Comparison of ENCODE assay signal across 18 mouse cellular contexts in the genomic region with DNA sequence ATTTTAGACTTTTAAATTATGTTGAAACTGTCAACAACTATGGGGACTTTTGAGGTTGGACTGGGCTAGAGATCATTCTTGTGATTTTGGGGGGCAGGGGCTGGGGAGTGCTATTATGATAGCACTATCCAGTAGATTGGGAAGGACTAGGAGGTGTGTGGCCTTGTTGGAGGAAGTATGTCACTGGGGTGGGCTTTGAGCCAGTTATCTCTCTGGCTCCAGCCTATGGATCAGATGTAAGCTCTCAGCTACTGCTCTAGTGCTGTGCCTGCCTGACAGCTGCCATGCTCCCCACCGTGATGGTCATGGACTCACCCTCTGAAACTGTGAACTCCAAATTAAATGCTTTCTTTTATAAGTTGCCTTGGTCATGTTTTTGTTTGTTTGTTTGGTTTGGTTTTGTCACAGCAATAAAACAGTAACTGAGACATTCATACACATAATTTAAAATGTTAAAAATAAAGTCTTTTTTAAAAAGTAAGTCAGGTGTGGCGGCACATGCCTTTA. TPM values are rescaled to one million over a fixed set of nuclear protein-coding genes. Genes with fewer than 3 reads are reported as not detected.
"Had no signal": no experiment of that assay in that cellular context is flagged by ENCODE, and none has a peak within 500 bp of the region (broad histone marks: within the 10 kb centered on the region; RNA-seq: fewer than 3 reads in every experiment).

No protein-coding gene starts in this region.

- H3K4me3 ChIP-seq: limb, embryonic 10.5 days; midbrain, embryonic 12.5 days; neural tube, embryonic 13.5 days; stomach, embryonic 15.5 days had no signal

- H3K9me3 ChIP-seq: limb, embryonic 10.5 days; midbrain, embryonic 12.5 days; neural tube, embryonic 13.5 days; stomach, embryonic 15.5 days had no signal

- H3K9ac ChIP-seq: midbrain, embryonic 12.5 days; neural tube, embryonic 13.5 days; stomach, embryonic 15.5 days had no signal

- H3K4me2 ChIP-seq: midbrain, embryonic 12.5 days; neural tube, embryonic 13.5 days; stomach, embryonic 15.5 days had no signal

- ATAC-seq: hindbrain, embryonic 16.5 days; inflammation-experienced regulatory T-cells, adult 6 months; midbrain, embryonic 16.5 days had no signal

- H3K4me1 ChIP-seq: stomach, embryonic 15.5 days had no signal

- H3K27me3 ChIP-seq: midbrain, embryonic 12.5 days; neural tube, embryonic 13.5 days; stomach, embryonic 15.5 days had no signal

- H3K36me3 ChIP-seq: midbrain, embryonic 12.5 days; neural tube, embryonic 13.5 days; stomach, embryonic 15.5 days had no signal

- H3K27ac ChIP-seq: kidney, postnatal 0 days; limb, embryonic 10.5 days; midbrain, embryonic 12.5 days; neural tube, embryonic 13.5 days; stomach, embryonic 15.5 days had no signal

- DNase-seq: layer of hippocampus, adult 9-11 months; retina, postnatal 1 day; right cerebral cortex, postnatal 4 days; thymus, adult 2 months; thymus, postnatal 25 days had no signal

RNA-seq across cellular contexts. Expression of a gene that starts 24.7 kb away (rescaled TPM):
- total RNA-seq: megakaryocyte-erythroid progenitor cell, adult 5-6 weeks had no signal

RNA-seq across cellular contexts. Expression of a gene that starts 30.3 kb away (rescaled TPM):
- total RNA-seq: layer of hippocampus, adult 18-20 months; left cerebral cortex, adult 18-20 months; left cerebral cortex, postnatal 14 days; megakaryocyte-erythroid progenitor cell, adult 5-6 weeks had no signal
- polyA plus RNA-seq: hindbrain, embryonic 16.5 days; inflammation-experienced regulatory T-cells, adult 6 months; kidney, postnatal 0 days; limb, embryonic 10.5 days; lung, embryonic 16.5 days; midbrain, embryonic 12.5 days; midbrain, embryonic 16.5 days; neural tube, embryonic 13.5 days; stomach, embryonic 15.5 days had no signal
